Mouse (Mus musculus): ENCODE results near the gene Nfam1.

DNA sequence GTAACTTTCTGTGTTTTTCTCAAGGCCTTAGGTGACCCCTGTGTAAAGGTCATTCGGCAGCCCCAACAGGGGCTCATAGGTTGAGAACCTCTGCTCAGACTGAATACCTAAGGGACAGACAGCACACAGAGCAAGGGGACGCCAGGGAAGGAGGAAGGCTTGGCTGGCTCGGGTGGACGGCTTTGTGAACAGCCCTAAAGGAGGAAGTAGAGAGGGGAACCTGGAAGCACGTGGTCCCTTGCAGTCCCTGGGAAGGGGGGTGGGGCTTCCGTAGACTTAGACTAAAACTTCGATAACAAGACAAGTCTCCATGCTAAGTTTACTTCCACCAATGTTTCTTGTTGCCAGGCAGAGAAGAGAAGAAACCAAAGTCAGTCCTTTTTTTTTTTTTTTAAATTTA lies 3.0 kb upstream of the Nfam1 start:
- TF ChIP-seq CTCF (IDR thresholded peaks at IDR 0.05; ENCODE audit: control insufficient read depth, insufficient read depth, insufficient replicate concordance, low read depth, low read length), result no peak
- TF ChIP-seq POLR2A (IDR thresholded peaks at IDR 0.05; ENCODE audit: control insufficient read depth, low read depth, low read length), result no peak

All from testis, adult 2 months (tissue).